9 mouse cellular contexts compared by ENCODE assay signal in genomic region chr14:20792243-20792921, GRCm38 (mm10). TPM values are rescaled to one million over a fixed set of nuclear protein-coding genes. Genes with fewer than 3 reads are reported as not detected.
DNase-seq lines count a peak whose midpoint lies in the region; ATAC-seq and TF ChIP-seq lines count a peak whose summit lies in the region.
"Had no signal": no experiment of that assay in that cellular context is flagged by ENCODE, and none has a peak within 500 bp of the region (broad histone marks: within the 10 kb centered on the region; RNA-seq: fewer than 3 reads in every experiment).

No protein-coding gene starts in this region.

- H3K27me3 ChIP-seq in heart, embryonic 13.5 days (replicated peaks): no peaks in the 10 kb centered on the region
- no peaks in the 10 kb centered on the region for H3K27me3 ChIP-seq in C2C12 (ENCODE audit: control insufficient read depth, insufficient read depth, insufficient read length)
- H3K27me3 ChIP-seq in forebrain, embryonic 10.5 days (ENCODE audit: poor library complexity, severe bottlenecking): peaks cover 13% of the 10 kb centered on the region
- no peaks in the 10 kb centered on the region for H3K27me3 ChIP-seq in liver, embryonic 12.5 days (replicated peaks)

- peaks cover 51% of the 10 kb centered on the region for H3K36me3 ChIP-seq in heart, embryonic 13.5 days
- peaks cover 48% of the 10 kb centered on the region for H3K36me3 ChIP-seq in C2C12 (ENCODE audit: control insufficient read depth, insufficient read depth)
- H3K36me3 ChIP-seq in forebrain, embryonic 10.5 days (replicated peaks): peaks cover 50% of the 10 kb centered on the region
- H3K36me3 ChIP-seq in liver, embryonic 12.5 days: peaks cover 41% of the 10 kb centered on the region

- H3ac ChIP-seq in C2C12 (ENCODE audit: control insufficient read depth, insufficient read length, low read depth): peak overlapping the region; percentile 39

- H3K4me1 ChIP-seq in heart, embryonic 13.5 days: peaks cover 61% of the 10 kb centered on the region
- peaks cover 46% of the 10 kb centered on the region for H3K4me1 ChIP-seq in forebrain, embryonic 10.5 days
- H3K4me1 ChIP-seq in liver, embryonic 12.5 days: peaks cover 47% of the 10 kb centered on the region

- H3K79me2 ChIP-seq in C2C12 (ENCODE audit: control insufficient read depth, insufficient read depth): peaks cover 84% of the 10 kb centered on the region

- intact Hi-C loops in heart, postnatal 10 days (cut with DNase I): no loop called here

- H3K9me3 ChIP-seq in heart, embryonic 13.5 days: no peaks in the 10 kb centered on the region
- no peaks in the 10 kb centered on the region for H3K9me3 ChIP-seq in forebrain, embryonic 10.5 days
- H3K9me3 ChIP-seq in liver, embryonic 12.5 days (replicated peaks): no peaks in the 10 kb centered on the region

- DNase-seq in heart, postnatal 10 days: no peak
- DNase-seq in forebrain, embryonic 10.5 days (ENCODE audit: extremely low spot score, low spot score): no peak
- DNase-seq in B cell, adult 2 months: no peak
- no peak for DNase-seq in adrenal gland, postnatal 14 days
- DNase-seq in cerebellum, postnatal 14 days: no peak

- H3K4me3 ChIP-seq in heart, embryonic 13.5 days: peak overlapping the region; percentile 93
- H3K4me3 ChIP-seq in C2C12 (ENCODE audit: insufficient read depth, poor library complexity, severe bottlenecking): peak overlapping the region; percentile 74
- H3K4me3 ChIP-seq in forebrain, embryonic 10.5 days: peak overlapping the region; percentile 92
- peak overlapping the region; percentile 84 for H3K4me3 ChIP-seq in liver, embryonic 12.5 days

- ATAC-seq in heart, embryonic 13.5 days (ENCODE audit: extremely low read depth, insufficient number of reproducible peaks, low FRiP score, low TSS enrichment): no peak
- no peak for ATAC-seq in liver, embryonic 12.5 days

- no peak for TF ChIP-seq CTCF in C2C12 (IDR thresholded peaks at IDR 0.05; ENCODE audit: control insufficient read depth, insufficient read depth, insufficient read length)

- peaks cover 61% of the 10 kb centered on the region for H3K79me3 ChIP-seq in C2C12 (ENCODE audit: low read depth)

- peak overlapping the region; percentile 92 for H3K4me2 ChIP-seq in heart, embryonic 13.5 days
- peak overlapping the region; percentile 99 for H3K4me2 ChIP-seq in liver, embryonic 12.5 days

- peak overlapping the region; percentile 93 for H3K9ac ChIP-seq in heart, embryonic 13.5 days
- H3K9ac ChIP-seq in liver, embryonic 12.5 days: peak overlapping the region; percentile 82; the same call in 1 of the 2 replicates

- peak overlapping the region; percentile 88; the same call in 1 of the 2 replicates for H3K27ac ChIP-seq in heart, embryonic 13.5 days (replicated peaks)
- H3K27ac ChIP-seq in forebrain, embryonic 10.5 days: peak overlapping the region; percentile 94
- no peak overlapping the region for H3K27ac ChIP-seq in liver, embryonic 12.5 days

- 64% methylated on average over 8 of the region's 8 CpGs for WGBS in heart, embryonic 13.5 days
- WGBS in forebrain, embryonic 10.5 days: 78% methylated on average over 8 of the region's 8 CpGs
- 75% methylated on average over 8 of the region's 8 CpGs for WGBS in liver, embryonic 12.5 days (ENCODE audit: insufficient replicate concordance)

TF ChIP-seq in C2C12, 6 proteins besides CTCF, POLR2A, EP300 and RAD21:
- TF ChIP-seq CEBPB (IDR thresholded peaks at IDR 0.05; ENCODE audit: low read depth): no peak
- TF ChIP-seq MYOD1 (IDR thresholded peaks at IDR 0.05; ENCODE audit: control insufficient read depth, insufficient read length, low read depth): no peak
- TF ChIP-seq FOSL1 (IDR thresholded peaks at IDR 0.05; ENCODE audit: insufficient read depth, low read length, poor library complexity, severe bottlenecking): no peak
- TF ChIP-seq MYOG (IDR thresholded peaks at IDR 0.05; ENCODE audit: control insufficient read depth, extremely low read depth, insufficient read length): no peak
- no peak for TF ChIP-seq USF1 (IDR thresholded peaks at IDR 0.05; ENCODE audit: low read depth)
- TF ChIP-seq MAX (IDR thresholded peaks at IDR 0.05): no peak

RNA-seq across cellular contexts. Expression of gene Camk2g, which starts 1.5 kb away (rescaled TPM):
- polyA plus RNA-seq in heart, embryonic 13.5 days (2015; fragmentation: Nextera tagmentation; extraction: Ambion mirVana): 55.0 and 60.2 TPM in 2 replicates
- total RNA-seq in heart, postnatal 10 days (2021): 10 to 100 TPM; 48.5 to 59.8 TPM
- 74.2 TPM for polyA plus RNA-seq in C2C12 (2012; fragmentation: generic; extraction: Trizol)
- 33.0 and 37.8 TPM in 2 replicates for polyA plus RNA-seq in forebrain, embryonic 10.5 days (2016; fragmentation: Nextera tagmentation; extraction: Ambion mirVana)
- polyA plus RNA-seq in liver, embryonic 12.5 days (2016; fragmentation: Nextera tagmentation; extraction: Ambion mirVana): 13.2 and 15.6 TPM in 2 replicates
- total RNA-seq in adrenal gland, postnatal 14 days (2021): 44.5 and 45.6 TPM in 2 replicates

RNA-seq across cellular contexts. Expression of gene Plau, which starts 44.1 kb away (rescaled TPM):
- polyA plus RNA-seq in heart, embryonic 13.5 days (2015; fragmentation: Nextera tagmentation; extraction: Ambion mirVana): 1.4 and 2.3 TPM in 2 replicates
- total RNA-seq in heart, postnatal 10 days (2021): 1 to 10 TPM; 8.0 to 8.7 TPM
- 106 TPM for polyA plus RNA-seq in C2C12 (2012; fragmentation: generic; extraction: Trizol)
- polyA plus RNA-seq in forebrain, embryonic 10.5 days (2016; fragmentation: Nextera tagmentation; extraction: Ambion mirVana): 0.40 and 0.59 TPM in 2 replicates
- 0.49 TPM in 2 replicates for polyA plus RNA-seq in liver, embryonic 12.5 days (2016; fragmentation: Nextera tagmentation; extraction: Ambion mirVana)
- 26.3 and 60.1 TPM in 2 replicates for total RNA-seq in adrenal gland, postnatal 14 days (2021)
- total RNA-seq: MEL had no signal

RNA-seq across cellular contexts. Expression of gene Ndst2, which starts 58.0 kb away (rescaled TPM):
- 13.8 and 14.9 TPM in 2 replicates for polyA plus RNA-seq in heart, embryonic 13.5 days (2015; fragmentation: Nextera tagmentation; extraction: Ambion mirVana)
- total RNA-seq in heart, postnatal 10 days (2021): 10 to 100 TPM; 15.5 to 18.3 TPM
- polyA plus RNA-seq in C2C12 (2012; fragmentation: generic; extraction: Trizol): 13.5 TPM
- polyA plus RNA-seq in forebrain, embryonic 10.5 days (2016; fragmentation: Nextera tagmentation; extraction: Ambion mirVana): 23.5 and 24.3 TPM in 2 replicates
- polyA plus RNA-seq in liver, embryonic 12.5 days (2016; fragmentation: Nextera tagmentation; extraction: Ambion mirVana): 22.4 and 24.9 TPM in 2 replicates
- total RNA-seq in adrenal gland, postnatal 14 days (2021): 27.6 and 31.4 TPM in 2 replicates

Comparison
In these comparisons a context has a peak if more than half of its experiments do, and no peak if none do; other contexts are left out.
1. RNA of gene Plau, which starts 44.1 kb away (polyA plus RNA-seq): 106 TPM in C2C12 (single experiment); 1.4 to 2.3 TPM in heart, embryonic 13.5 days, 0.49 TPM in liver, embryonic 12.5 days and 0.40 to 0.59 TPM in forebrain, embryonic 10.5 days; every median in the first group is over 10 times any median in the second.
2. Peak in every context shown above with its lines, with median percentiles within 50 percentile points of each other: H3K4me3 ChIP-seq.